Mouse (Mus musculus): ENCODE results near the gene Zkscan3. TPM values are rescaled to one million over a fixed set of nuclear protein-coding genes. Genes with fewer than 3 reads are reported as not detected.

Zkscan3 gene
- polyA plus RNA-seq, 2 experiments, result 74.6 to 81.2 TPM

- H3K27me3 ChIP-seq (ENCODE audit: control insufficient read depth, insufficient read depth, low read length), result no peaks in the 10 kb centered on the region
- H3K4me2 ChIP-seq (replicated peaks; ENCODE audit: low read depth, low read length, severe bottlenecking), result no peak overlapping the region
- no peak for ATAC-seq (ENCODE audit: low FRiP score, low read depth)
- no peak overlapping the region for H3K4me3 ChIP-seq (replicated peaks; ENCODE audit: low read length)
- TF ChIP-seq POLR2A (IDR thresholded peaks at IDR 0.05; ENCODE audit: borderline replicate concordance, extremely low read depth, insufficient read depth, insufficient read length), result no peak
- H3K9me3 ChIP-seq (ENCODE audit: control insufficient read depth, low read length), result no peaks in the 10 kb centered on the region
- 91% methylated on average over 6 of the region's 6 CpGs for WGBS
- H3K27ac ChIP-seq (replicated peaks; ENCODE audit: low read depth, low read length), result no peak overlapping the region
- no peak overlapping the region for H3K9ac ChIP-seq (ENCODE audit: low read depth, low read length, severe bottlenecking)
- H3K36me3 ChIP-seq (ENCODE audit: control insufficient read depth, insufficient read depth, low read length), result peaks cover 68% of the 10 kb centered on the region
- DNase-seq (ENCODE audit: low spot score), result no peak
- H3K4me1 ChIP-seq (ENCODE audit: control insufficient read depth, insufficient read depth, low read length), result 0 out of 2 replicates have a peak, but pooled peaks cover 2% of the 10 kb centered on the region
Measured at GRCm38 (mm10) chr13:21395623-21396022, 6.9 kb downstream of the Zkscan3 start.

- Histone ChIP-seq H3K36me3 (ENCODE audit: control insufficient read depth, insufficient read depth, low read length) (peaks cover 72% of the 10 kb centered on the region), H3K9me3 (ENCODE audit: control insufficient read depth, low read length) (no peaks in the 10 kb centered on the region), H3K9ac (ENCODE audit: low read depth, low read length, severe bottlenecking) (no peak overlapping the region), H3K4me2 (replicated peaks; ENCODE audit: low read depth, low read length, severe bottlenecking) (no peak overlapping the region), H3K4me1 (ENCODE audit: control insufficient read depth, insufficient read depth, low read length) (no peaks in the 10 kb centered on the region), H3K4me3 (replicated peaks; ENCODE audit: low read length) (no peak overlapping the region), H3K27ac (replicated peaks; ENCODE audit: low read depth, low read length) (no peak overlapping the region), H3K27me3 (ENCODE audit: control insufficient read depth, insufficient read depth, low read length) (no peaks in the 10 kb centered on the region)
- DNase-seq (ENCODE audit: low spot score), result no peak
- TF ChIP-seq POLR2A (IDR thresholded peaks at IDR 0.05; ENCODE audit: borderline replicate concordance, extremely low read depth, insufficient read depth, insufficient read length), result no peak
- 93% methylated on average over 1 of the region's 1 CpGs for WGBS
- no peak for ATAC-seq (ENCODE audit: low FRiP score, low read depth)
Measured at GRCm38 (mm10) chr13:21395211-21395610, 7.3 kb downstream of the Zkscan3 start.

GRCm38 (mm10) chr13:21377773-21378172 is 24.8 kb downstream of the Zkscan3 start:
- H3K9ac ChIP-seq (ENCODE audit: low read depth, low read length, severe bottlenecking), result no peak overlapping the region
- no peaks in the 10 kb centered on the region for H3K36me3 ChIP-seq (ENCODE audit: control insufficient read depth, insufficient read depth, low read length)
- no peaks in the 10 kb centered on the region for H3K27me3 ChIP-seq (ENCODE audit: control insufficient read depth, insufficient read depth, low read length)
- H3K4me3 ChIP-seq (replicated peaks; ENCODE audit: low read length), result no peak overlapping the region
- no peak for ATAC-seq (ENCODE audit: low FRiP score, low read depth)
- no peak overlapping the region for H3K4me2 ChIP-seq (replicated peaks; ENCODE audit: low read depth, low read length, severe bottlenecking)
- TF ChIP-seq POLR2A (IDR thresholded peaks at IDR 0.05; ENCODE audit: borderline replicate concordance, extremely low read depth, insufficient read depth, insufficient read length), result no peak
- no peaks in the 10 kb centered on the region for H3K9me3 ChIP-seq (ENCODE audit: control insufficient read depth, low read length)
- 83% methylated on average over 2 of the region's 2 CpGs for WGBS
- H3K4me1 ChIP-seq (ENCODE audit: control insufficient read depth, insufficient read depth, low read length), result no peaks in the 10 kb centered on the region
- H3K27ac ChIP-seq (replicated peaks; ENCODE audit: low read depth, low read length), result no peak overlapping the region
- DNase-seq (ENCODE audit: low spot score), result no peak

GRCm38 (mm10) chr13:21372700-21373099 is 29.9 kb downstream of the Zkscan3 start:
- Histone ChIP-seq H3K36me3 (ENCODE audit: control insufficient read depth, insufficient read depth, low read length) (peaks cover 31% of the 10 kb centered on the region), H3K9me3 (ENCODE audit: control insufficient read depth, low read length) (no peaks in the 10 kb centered on the region), H3K4me1 (ENCODE audit: control insufficient read depth, insufficient read depth, low read length) (no peaks in the 10 kb centered on the region), H3K9ac (ENCODE audit: low read depth, low read length, severe bottlenecking) (no peak overlapping the region), H3K4me3 (replicated peaks; ENCODE audit: low read length) (no peak overlapping the region), H3K4me2 (replicated peaks; ENCODE audit: low read depth, low read length, severe bottlenecking) (no peak overlapping the region), H3K27ac (replicated peaks; ENCODE audit: low read depth, low read length) (no peak overlapping the region), H3K27me3 (ENCODE audit: control insufficient read depth, insufficient read depth, low read length) (no peaks in the 10 kb centered on the region)
- WGBS, result 88% methylated on average over 2 of the region's 2 CpGs
- no peak for TF ChIP-seq POLR2A (IDR thresholded peaks at IDR 0.05; ENCODE audit: borderline replicate concordance, extremely low read depth, insufficient read depth, insufficient read length)
- no peak for DNase-seq (ENCODE audit: low spot score)
- no peak for ATAC-seq (ENCODE audit: low FRiP score, low read depth)

GRCm38 (mm10) chr13:21366635-21367034 is 35.9 kb downstream of the Zkscan3 start:
- no peak overlapping the region for H3K4me3 ChIP-seq (replicated peaks; ENCODE audit: low read length)
- H3K27ac ChIP-seq (replicated peaks; ENCODE audit: low read depth, low read length), result no peak overlapping the region
- no peaks in the 10 kb centered on the region for H3K9me3 ChIP-seq (ENCODE audit: control insufficient read depth, low read length)
- no peak for ATAC-seq (ENCODE audit: low FRiP score, low read depth)
- DNase-seq (ENCODE audit: low spot score), result no peak
- WGBS, result 67% methylated on average over 6 of the region's 6 CpGs
- TF ChIP-seq POLR2A (IDR thresholded peaks at IDR 0.05; ENCODE audit: borderline replicate concordance, extremely low read depth, insufficient read depth, insufficient read length), result no peak
- no peak overlapping the region for H3K9ac ChIP-seq (ENCODE audit: low read depth, low read length, severe bottlenecking)
- no peaks in the 10 kb centered on the region for H3K27me3 ChIP-seq (ENCODE audit: control insufficient read depth, insufficient read depth, low read length)
- H3K4me2 ChIP-seq (replicated peaks; ENCODE audit: low read depth, low read length, severe bottlenecking), result no peak overlapping the region
- peaks cover 6% of the 10 kb centered on the region; the same call in 1 of the 2 replicates for H3K4me1 ChIP-seq (ENCODE audit: control insufficient read depth, insufficient read depth, low read length)
- H3K36me3 ChIP-seq (ENCODE audit: control insufficient read depth, insufficient read depth, low read length), result peaks cover 41% of the 10 kb centered on the region

GRCm38 (mm10) chr13:21363719-21364118 is 38.8 kb downstream of the Zkscan3 start:
- Histone ChIP-seq H3K9me3 (ENCODE audit: control insufficient read depth, low read length) (no peaks in the 10 kb centered on the region), H3K27ac (replicated peaks; ENCODE audit: low read depth, low read length) (no peak overlapping the region), H3K9ac (ENCODE audit: low read depth, low read length, severe bottlenecking) (peak overlapping the region; percentile 86; the same call in 1 of the 2 replicates), H3K4me2 (replicated peaks; ENCODE audit: low read depth, low read length, severe bottlenecking) (peak overlapping the region; percentile 61), H3K4me1 (ENCODE audit: control insufficient read depth, insufficient read depth, low read length) (peaks cover 6% of the 10 kb centered on the region; the same call in 1 of the 2 replicates), H3K4me3 (replicated peaks; ENCODE audit: low read length) (peak overlapping the region; percentile 72), H3K27me3 (ENCODE audit: control insufficient read depth, insufficient read depth, low read length) (no peaks in the 10 kb centered on the region), H3K36me3 (ENCODE audit: control insufficient read depth, insufficient read depth, low read length) (peaks cover 19% of the 10 kb centered on the region)
- ATAC-seq (ENCODE audit: low FRiP score, low read depth) (no peak), DNase-seq (ENCODE audit: low spot score) (no peak)
- TF ChIP-seq POLR2A (IDR thresholded peaks at IDR 0.05; ENCODE audit: borderline replicate concordance, extremely low read depth, insufficient read depth, insufficient read length), result no peak
- WGBS, result 73% methylated on average over 12 of the region's 12 CpGs
